Mouse (Mus musculus) olfactory bulb, adult 2 months (tissue): Measurements from ENCODE around the gene Hist1h2bj.

Experiments
- CTCF ChIP-seq: fragments of 200-500 bp; IDR thresholded peaks from 2 replicates; pipeline ENCODE4 v1.5.1; 2012; ENCODE audit warnings: low read depth, mild to moderate bottlenecking, low read length, moderate library complexity; ENCODE audit not compliant: insufficient read depth
- POLR2A ChIP-seq: fragments of 200-500 bp; IDR thresholded peaks from 2 replicates; pipeline ENCODE4 v1.6.1; 2012; ENCODE audit warnings: mild to moderate bottlenecking, low read depth, low read length, moderate library complexity; ENCODE audit not compliant: insufficient read depth

DNA sequence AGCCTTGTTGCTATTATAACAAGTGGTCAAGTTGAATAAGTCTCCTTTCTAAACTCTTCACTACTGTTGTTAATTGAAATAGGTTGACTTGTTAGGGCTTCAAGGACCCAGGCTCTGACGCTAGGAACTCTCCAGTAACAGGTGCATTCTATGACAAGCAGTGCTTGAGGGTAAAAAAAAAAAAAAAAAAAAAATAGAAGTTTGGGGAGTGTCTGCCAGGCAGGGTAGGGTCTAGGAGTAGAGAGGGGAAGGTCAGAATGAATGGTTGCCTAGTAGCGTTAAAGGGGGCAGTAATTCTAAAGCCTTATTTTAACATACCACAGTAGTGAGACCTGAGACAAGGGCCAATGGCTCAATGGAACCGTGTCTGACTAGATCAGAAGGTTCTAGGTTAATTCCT is 44.6 kb upstream of the Hist1h2bj start:
- TF ChIP-seq POLR2A = no peak
- TF ChIP-seq CTCF = no peak
